Mouse (Mus musculus) 416B (cell line): ENCODE data around the gene Ctnnal1.

Experiments
- DNase-seq: peaks from one replicate; pipeline ENCODE4 v3.0.0; 2011; ENCODE audit warnings: low read depth

The Ctnnal1 gene

DNA sequence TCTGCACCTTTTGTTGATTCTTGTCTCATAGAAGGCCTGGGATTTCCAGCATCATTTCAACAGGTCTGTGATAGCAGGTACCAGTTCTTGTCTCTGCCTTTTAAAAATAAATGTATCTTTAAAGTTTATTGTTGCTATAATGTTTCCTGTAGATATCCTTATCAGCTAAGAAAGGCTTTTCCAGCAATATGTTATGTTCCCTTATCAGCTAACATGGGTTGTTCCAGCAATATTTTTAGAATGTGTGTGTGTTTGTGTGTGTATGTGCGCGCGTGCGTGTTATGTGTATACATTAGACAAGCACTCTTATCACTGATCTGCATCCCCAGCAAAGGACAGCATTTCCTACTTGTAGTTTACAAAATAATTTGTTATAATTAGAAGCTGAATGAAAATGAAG, 3.4 kb downstream of the Ctnnal1 start:
- DNase-seq, result peak; percentile 29

DNA sequence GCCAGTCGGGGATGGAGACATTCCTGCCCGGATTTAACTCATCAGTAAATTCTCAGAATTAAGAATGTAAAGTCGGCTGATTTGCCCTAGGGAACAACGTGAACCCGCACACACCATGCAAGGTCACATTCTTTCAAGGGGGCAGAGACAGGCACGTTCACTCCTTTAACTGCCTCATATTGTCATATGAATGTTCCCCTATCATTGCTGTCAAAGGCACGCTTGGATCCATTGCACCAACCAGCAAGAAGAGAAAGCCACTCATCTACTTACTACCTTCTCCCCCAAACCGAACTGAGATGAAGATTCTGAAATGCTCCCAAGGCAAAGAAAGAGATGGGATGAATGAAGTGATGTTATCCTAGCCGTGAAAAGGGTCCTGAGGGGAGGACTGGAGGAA, 6.3 kb downstream of the Ctnnal1 start:
- DNase-seq, result no peak

DNA sequence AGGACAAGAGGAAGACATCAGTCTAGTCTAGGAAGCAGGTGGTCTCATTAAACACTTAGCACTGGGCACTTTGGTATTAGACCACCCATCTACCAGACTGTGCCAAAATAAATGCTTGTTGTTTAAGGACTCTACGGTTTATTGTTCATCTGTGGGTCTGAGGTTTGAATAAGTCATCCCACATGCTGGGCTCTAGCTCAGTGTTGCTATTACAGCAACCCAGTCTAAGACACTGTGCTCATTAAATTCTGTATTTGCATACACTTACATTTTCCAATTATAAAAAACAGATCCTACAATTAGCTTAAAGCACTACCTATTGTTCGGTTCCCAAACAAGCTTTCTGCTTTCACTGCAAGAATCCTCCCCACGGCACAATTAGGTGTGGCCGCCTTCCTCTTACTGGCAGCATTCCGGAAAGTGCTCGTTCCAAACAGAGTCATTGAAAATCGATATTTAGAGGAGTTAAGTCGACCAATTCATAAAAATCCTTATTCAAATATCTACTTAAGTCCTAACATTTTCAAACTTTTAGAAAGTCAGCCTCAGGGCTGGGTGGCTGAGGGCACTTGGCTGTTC, 8.5 kb downstream of the Ctnnal1 start:
- no peak for DNase-seq

DNA sequence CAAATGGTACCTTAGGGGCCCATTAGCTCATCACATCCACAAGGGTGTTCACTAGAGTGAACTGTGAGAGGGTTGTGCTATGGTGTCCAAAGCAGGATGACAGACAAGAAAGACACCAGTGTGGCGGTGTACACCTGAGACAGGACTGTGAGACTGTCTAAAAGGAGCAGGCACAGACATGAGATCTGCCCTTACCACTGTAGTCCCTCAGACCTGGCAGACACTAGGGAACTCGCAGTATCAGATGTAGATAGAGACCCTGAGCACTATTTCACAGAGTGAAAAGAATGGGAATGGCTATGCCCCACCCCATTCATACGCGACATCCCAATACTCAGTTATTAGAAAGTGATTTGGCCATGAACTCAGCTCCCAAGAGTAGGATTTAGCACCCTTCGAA, 9.1 kb downstream of the Ctnnal1 start:
- DNase-seq, result no peak

DNA sequence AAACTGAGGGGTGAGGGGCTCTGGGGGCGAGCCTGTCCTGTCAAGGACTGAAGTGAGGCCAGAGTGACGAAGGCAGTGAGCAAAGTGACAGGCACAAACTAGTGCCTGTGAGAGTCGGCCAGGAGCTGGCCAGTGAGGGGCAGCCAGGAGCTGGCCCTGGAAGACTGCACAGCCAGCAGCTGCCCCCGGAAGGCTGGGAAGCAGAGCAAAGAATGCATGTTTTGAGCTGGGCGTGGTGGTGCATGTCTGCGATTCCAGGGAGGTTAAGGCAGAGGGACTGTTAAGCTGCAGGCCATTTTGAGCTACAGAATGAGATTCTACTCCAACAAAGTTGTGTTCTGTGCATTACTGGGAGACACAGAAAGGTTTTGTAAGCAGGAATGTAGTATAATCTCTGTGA, 14.3 kb downstream of the Ctnnal1 start:
- no peak for DNase-seq

DNA sequence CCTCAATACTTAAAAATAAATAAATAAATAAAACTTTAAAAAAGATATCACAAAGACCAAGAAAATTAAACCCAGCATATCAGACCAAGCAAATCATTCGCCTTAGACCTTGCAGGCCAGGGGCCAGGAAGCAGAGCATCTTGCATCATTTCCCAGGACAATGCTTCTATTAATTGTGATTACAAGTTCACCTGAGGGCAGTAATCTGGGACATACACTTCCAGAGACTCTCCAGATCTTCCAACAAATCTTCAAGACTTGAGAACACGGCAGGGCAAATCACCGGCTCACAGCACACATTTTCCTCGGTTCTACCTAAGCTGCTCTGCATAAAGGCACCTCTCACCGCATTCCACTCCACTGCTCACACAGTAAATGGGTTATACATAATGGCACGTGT, 16.9 kb downstream of the Ctnnal1 start:
- no peak for DNase-seq

DNA sequence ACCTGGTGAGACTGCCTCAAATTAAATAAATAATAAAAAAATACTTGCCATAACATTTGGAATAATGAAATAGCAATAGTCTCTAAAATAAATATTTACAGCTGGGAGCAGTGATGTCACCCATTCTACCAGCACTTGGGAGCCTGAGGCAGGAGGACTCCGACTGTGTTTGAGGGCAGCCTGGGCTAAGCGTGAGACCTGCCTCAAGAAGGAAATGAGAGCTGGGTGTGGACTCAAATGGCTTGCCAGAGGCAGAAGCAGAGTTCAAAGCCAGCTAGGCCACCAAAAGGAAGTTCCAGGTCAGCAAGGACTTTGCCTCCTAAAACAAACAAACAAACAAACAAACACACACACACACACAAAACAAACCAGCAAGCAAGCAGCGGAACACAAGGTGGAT, 17.6 kb downstream of the Ctnnal1 start:
- DNase-seq, result no peak

DNA sequence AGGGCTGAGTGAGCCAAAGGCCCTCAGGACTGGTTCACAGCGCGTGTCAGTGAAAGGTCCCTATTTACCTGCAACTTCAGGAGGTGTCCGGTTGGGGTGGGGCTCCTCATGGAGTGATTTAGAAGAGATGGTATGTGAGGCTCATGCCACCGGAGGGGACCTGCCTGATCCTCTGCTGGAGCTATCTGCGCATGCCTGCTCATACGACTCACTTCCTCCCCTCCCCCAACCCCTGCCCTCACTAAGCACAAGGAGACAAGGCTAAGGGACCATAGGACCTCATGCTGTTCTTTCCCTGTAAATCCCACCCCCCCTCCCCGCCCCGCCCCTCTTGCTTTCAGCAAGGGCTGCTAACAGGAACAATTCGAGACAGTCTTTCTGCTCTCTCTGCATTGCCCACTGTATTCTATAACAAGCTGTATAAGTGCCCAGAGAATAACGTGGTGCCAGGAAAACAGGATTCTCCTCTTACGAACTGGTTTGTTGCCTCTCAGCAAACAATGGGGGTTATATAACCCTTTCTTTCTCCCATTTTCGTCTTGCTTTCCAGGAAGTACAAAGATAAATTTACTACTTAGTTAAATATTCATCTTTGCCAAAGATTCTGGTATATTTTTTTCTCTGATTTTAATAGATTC, 19.0 kb downstream of the Ctnnal1 start:
- peak; percentile 30 for DNase-seq

DNA sequence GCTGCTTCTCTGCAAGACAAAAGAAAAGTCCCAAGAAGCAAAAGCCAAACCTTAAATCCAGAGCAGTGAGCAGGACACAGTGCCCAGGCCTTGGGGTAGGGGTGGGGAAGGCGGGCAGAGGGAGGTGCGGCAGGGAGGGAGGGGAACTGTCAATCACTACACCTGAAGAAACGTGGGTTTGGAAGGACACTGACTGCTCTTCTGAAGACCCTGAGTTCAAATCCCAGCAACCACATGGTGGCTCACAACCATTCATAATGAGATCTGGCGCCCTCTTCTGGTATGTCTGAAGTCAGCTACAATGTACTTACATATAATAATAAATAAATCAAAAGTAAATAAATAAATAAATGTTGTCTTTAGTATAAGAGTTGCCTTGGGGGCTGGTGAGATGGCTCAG, 20.1 kb downstream of the Ctnnal1 start:
- DNase-seq, result no peak

DNA sequence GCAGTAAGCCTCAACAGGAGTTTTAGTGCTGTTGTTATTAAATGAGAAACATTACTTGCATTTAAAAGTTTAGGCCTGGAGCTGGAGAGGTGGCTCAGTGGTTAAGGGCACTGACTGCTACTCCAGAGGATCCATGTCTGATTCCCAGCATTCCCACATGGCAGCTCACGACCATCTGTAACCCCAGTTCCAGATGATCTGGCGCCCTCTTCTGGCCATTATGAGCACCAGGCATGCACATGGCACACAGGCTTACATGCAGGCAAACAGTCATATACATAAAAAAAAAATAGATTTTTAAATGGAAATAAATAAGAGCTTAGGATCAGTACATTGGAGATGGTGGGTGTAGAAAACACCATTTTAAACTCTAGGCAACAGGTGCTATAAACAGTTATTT, 21.0 kb downstream of the Ctnnal1 start:
- DNase-seq, result no peak

DNA sequence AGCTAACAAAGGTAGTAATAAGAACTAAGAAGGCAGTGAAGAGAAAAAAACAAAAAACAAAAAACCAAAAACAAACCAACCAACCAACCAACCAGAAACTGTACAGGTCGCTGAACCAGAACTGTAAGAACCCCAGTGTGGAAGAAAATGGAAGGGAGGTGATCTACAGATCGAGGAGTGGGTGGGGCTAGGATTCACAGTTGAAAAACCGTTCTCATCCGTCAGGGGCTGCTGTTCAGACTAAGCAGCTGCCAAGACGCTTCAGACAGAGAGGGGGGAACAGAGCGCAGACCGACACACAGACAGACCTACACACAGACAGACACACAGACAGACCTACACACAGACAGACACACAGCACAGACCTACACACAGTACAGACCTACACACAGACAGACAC, 22.5 kb downstream of the Ctnnal1 start:
- no peak for DNase-seq

DNA sequence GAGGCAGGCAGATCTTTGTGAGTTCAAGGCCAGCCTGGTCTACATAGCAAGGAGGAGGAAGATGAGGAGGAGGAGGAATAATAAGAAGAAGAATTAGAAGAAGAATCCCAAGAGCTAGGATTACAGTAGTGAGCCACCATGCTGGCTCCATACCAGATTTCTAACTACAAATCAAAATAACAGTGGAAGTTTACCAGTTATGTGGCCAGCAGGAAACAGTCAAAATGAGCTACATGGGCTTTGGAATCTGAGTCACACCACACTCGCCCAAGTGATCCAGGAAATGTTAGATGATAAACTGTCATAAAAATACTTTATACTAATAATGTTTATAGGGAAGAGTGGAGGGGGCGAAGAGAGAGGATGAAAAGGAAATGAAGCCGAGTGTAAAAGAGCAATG, 24.7 kb downstream of the Ctnnal1 start:
- DNase-seq, result peak; percentile 24

DNA sequence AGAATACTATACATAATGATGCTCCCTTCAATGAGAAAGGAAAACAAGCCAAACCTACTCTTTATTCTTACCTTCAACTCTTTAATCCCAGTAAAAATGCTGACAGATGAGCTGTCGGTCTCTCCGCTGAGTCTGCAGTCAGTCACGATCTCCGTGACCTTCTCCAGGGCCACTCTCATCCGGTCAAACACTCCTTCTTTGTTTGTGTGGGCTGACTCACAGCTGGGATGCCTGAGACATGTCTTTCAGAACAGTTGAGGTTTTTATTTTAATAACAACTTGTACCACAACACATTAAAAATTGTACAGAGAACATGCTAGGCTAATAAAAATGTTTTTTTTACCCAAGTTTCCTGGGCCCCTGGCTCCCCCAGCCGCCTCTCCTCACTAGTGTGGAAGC, 27.3 kb downstream of the Ctnnal1 start:
- no peak for DNase-seq

DNA sequence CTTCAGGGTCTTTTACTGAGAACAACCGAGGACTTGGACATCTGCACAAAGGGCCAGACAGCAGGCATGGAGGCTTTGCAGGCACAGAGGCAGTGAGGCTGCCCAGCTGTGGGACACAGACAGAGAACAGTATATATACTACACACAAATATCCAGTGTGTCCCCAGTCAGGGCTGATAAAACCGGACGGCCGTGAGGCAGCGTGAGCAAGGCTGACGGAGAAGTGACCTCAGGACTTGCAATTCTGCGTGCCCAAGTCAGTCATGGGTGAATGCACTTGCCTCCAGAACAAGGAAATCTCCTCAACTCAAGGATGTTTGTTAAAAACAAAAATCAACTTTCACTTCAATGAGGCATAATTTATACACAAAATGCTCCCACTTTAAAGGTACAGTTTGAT, 33.0 kb downstream of the Ctnnal1 start:
- no peak for DNase-seq

DNA sequence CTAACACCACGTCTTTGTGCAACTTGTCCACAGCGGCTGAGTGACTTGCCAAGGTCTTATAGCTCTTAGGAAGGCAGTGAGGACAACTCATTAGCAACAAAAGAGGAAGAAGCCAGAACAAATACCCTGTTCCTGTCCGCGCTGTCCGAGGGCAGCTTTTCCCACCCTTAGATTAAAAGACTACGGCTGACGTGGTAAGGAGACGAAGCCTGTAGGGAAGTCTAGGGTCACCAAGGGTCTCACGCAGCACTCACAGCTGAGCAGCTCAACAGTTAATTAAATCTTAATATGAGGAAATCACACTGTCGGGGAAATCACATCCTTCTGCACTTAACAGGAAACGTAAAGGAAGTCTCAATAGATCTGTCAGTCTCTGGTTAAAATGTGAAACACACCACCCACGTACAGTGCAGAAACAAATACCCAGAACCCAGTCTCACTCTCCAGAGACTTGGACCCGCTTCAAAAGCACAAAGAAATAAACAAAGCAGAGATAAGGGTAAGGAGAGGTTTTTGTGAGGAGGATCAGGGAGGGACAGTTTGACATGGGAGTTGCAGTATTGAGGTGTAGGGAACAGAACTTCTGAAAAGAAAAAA, 33.9 kb downstream of the Ctnnal1 start:
- DNase-seq, result no peak

DNA sequence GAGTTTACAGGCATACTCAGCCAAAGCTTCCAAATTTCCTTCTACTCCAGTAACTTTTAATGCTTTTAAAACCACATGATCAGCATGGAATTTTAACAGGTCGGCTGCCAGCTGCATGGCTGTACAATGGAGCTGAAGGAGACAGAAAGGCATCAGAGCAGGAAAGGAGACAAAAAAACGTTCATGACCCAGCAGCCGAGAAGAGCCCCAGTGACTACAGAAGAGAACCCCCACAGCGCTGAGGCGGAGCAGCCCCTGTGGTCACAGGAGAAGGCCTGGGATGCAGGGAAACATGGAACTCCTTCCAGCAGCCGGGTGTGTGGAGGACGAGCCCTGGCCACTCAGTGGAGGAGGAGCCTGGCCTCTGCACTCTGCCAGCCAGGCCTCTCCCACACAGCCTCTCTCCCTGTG, 35.5 kb downstream of the Ctnnal1 start:
- DNase-seq, result no peak

DNA sequence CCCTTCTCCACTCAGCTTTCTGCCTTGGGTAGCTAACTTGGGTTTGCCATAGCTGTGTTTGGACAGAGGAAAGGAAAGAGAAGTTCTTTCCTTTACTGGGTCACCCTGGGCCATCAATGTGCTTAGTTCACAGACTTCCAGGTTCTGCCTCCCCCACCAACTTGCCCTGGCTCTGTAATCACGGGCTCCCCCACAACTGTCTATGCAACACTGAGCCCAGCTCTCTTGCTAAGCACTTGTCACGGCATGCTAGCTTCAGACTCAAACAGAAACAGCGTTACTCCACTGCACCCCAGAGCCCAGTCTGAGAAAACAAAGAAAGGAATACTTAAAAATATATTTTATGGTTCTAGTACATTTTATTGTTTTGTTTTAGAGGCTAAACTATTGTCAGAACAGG, 36.1 kb downstream of the Ctnnal1 start:
- no peak for DNase-seq

DNA sequence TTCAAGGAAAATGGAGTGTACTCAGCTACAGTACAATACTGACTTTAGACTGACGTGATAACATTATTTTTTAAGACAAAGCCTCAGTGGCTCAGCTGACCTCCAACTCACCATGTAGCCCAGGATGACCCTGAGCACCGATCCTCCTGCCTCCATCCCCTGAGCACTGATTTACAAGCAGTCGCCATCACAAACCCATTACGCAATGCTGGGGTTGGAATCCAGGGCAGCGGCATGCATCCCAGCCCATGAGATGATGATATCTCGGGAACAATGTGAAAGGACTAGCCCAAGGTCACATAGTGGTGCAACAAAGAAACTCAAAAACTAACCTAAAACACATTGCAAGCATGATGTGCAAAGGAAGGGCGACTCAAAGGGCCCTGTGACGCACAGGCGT, 40.8 kb downstream of the Ctnnal1 start:
- DNase-seq, result no peak

DNA sequence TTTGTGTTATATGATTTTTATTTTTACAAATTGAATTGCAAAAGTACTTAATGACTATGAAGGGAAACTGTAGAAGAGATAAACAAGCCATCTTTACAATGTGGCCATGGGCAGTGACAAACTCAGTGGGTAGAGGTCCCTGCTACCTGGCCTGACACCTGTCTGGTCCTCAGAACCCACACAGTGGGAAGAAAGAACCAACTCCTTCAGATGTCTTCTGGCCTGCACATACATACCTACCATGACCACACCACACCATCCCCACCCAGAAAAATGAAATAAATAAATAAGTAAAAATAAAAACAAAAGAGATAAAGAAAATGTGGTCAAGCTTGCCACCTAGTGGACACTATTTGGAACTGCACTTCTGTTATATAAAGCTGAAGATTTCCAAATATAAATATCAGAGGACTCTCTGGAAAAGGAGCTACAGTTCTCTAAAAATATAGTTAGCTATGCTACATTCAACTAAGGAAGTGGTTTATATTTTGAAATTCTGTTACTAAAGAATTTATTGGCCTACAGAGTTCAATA, 44.9 kb downstream of the Ctnnal1 start:
- peak; percentile 51 for DNase-seq

DNA sequence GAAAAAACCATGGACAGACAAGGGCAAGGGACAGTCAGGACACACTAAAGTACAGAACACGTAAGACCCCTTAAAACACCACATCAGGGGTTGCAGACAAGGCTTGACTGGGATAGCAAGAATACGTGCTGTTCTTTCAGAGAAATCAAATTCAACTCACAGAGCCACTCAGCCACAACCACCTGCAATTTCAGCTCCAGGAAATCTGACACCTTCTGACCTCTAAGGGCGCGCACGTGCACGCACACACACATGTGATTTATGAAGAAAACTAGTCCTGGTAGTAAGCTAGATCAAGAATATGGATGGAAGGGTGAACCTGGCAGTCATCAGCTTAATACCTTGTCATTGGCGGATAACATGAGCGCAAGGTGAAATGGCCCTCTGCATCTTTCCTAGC, 49.9 kb downstream of the Ctnnal1 start:
- DNase-seq, result no peak

DNA sequence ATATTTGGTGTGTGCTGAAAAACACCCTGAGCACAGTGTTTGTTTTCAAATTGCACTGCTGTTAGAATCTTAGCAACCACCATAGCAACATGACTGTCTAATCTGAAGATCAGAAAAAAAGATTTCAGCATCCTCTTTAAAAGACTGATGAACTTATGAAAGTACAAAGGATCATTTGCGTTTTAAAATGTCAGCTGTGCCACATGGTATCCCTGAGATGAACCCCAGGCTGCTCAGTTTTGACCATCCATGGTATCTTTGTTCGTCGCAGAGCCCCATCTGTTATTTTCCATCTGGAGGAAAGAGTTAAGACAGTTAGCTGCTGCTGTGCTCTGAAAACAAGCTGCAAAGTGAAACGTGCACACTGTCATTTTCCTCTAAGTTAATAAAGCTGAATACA, 52.9 kb downstream of the Ctnnal1 start:
- no peak for DNase-seq

DNA sequence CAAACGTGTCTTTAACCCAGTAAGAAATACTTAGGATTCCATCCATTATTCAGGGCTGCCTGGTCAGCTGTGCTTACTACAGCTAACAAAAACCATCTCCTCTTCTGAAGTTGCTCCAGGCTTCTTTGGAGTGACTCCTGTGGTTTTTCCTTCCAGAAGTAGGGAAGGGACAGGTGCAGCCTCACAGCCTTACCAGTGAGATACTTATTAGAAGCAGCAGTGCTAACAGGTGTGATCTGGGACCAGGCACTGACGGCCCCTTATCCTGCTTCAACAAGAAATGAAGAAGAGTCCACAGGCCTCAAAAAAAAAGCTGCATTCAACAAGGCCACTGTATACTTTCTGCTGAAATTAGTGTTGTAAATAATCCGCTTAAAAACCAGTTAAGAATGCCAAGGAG, 53.3 kb downstream of the Ctnnal1 start:
- DNase-seq, result no peak

DNA sequence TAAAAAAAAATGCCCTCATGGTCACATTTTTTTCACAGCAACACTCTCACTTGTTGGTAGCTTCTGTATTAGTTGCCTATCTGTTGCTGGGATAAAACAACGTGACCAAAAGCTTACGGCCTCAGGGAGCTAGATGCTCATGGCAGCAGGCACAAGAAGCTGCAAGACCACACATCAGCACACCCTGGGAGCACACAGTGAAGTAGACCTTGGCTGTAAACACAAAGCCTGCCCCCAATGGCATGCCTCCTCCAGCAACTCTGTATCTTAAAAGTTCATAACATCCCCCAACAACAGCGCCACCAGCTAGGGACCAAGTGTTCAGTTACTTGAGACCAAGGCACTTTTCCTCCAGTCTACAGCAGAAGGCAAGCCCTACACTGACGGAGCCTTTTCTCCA, 55.9 kb downstream of the Ctnnal1 start:
- no peak for DNase-seq

DNA sequence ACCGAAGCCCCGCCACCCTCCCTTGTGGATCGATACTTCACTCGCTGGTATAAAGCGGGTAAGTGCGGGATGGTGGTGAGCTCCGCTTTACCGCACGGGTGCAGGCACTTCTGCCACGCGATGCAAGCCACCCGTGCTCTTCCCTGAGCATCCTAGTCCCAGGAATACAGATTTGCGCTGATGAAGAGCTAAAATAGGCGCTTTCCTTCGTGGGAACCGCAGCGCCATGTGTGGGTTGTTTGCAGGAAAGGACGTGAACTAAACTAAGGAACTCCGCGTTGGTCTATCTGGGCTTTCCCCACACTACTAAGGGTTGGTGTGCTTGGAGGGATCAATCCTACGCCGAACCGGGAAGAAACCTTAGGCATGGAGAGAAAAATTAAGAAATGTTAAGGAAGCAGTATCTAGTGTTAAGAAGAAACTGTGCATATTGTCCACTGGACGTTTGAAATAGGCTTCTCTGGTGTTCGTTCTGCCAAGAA, 62.3 kb downstream of the Ctnnal1 start:
- peak; percentile 28 for DNase-seq
